Comparison of ENCODE assay signal across 1 mouse cellular context in genomic region chr7:126799050-126799467, GRCm38 (mm10).
TF ChIP-seq lines count a peak whose summit lies in the region.

No protein-coding gene starts in this region.

TF ChIP-seq in MEL, 35 proteins besides CTCF, POLR2A, EP300 and RAD21 (continued from another document):
- TF ChIP-seq TBP (IDR thresholded peaks at IDR 0.05; ENCODE audit: low read depth, low read length) (peak; percentile 96), MXI1 (IDR thresholded peaks at IDR 0.05; ENCODE audit: low read depth, low read length) (peak; percentile 12), GATA1 (IDR thresholded peaks at IDR 0.05; ENCODE audit: low read depth, low read length) (0 out of 2 replicates have a peak, but pooled peaks have one; percentile 18), ELF1 (IDR thresholded peaks at IDR 0.05; ENCODE audit: low read depth, low read length) (0 out of 2 replicates have a peak, but pooled peaks have one; percentile 7), NRF1 (IDR thresholded peaks at IDR 0.05; ENCODE audit: insufficient read depth, low read depth, low read length, poor library complexity, severe bottlenecking) (peak; percentile 61), TCF12 (IDR thresholded peaks at IDR 0.05; ENCODE audit: low read depth, low read length) (no peak; the same call in 1 of the 2 replicates)
